Mouse (Mus musculus) midbrain, embryonic 11.5 days (tissue): ENCODE results near the gene Cdk5rap2. TPM values are rescaled to one million over a fixed set of nuclear protein-coding genes. Genes with fewer than 3 reads are reported as not detected.

Source experiments
- ATAC-seq: fragments of 200-750 bp; cut with Nextera tagmentation; 2 replicates; pipeline ENCODE4 v1.8.0; 2017; ENCODE audit warnings: moderate TSS enrichment, moderate library complexity; ENCODE audit not compliant: low FRiP score
- DNase-seq: peaks from one replicate; pipeline ENCODE4 v3.0.0; 2015; ENCODE audit warnings: low spot score; ENCODE audit errors: missing footprints
- H3K27ac ChIP-seq: fragments of 300-500 bp; sonication (generic); 2 replicates; pipeline ENCODE4 v1.5.1; 2014; ENCODE audit warnings: low read depth, low read length
- H3K27me3 ChIP-seq: fragments of 300-500 bp; sonication (generic); 2 replicates; pipeline ENCODE4 v1.6.1; 2014; ENCODE audit warnings: mild to moderate bottlenecking, low read length, moderate library complexity, mixed read lengths; ENCODE audit not compliant: control insufficient read depth, insufficient read depth
- H3K36me3 ChIP-seq: fragments of 300-500 bp; sonication (generic); 2 replicates; pipeline ENCODE4 v1.6.1; 2014; ENCODE audit warnings: mild to moderate bottlenecking, low read length, moderate library complexity, mixed read lengths; ENCODE audit not compliant: control insufficient read depth, insufficient read depth
- H3K4me1 ChIP-seq: fragments of 300-500 bp; sonication (generic); 2 replicates; pipeline ENCODE4 v1.6.1; 2014; ENCODE audit warnings: low read length; ENCODE audit not compliant: control insufficient read depth, insufficient read depth
- H3K4me2 ChIP-seq: fragments of 300-500 bp; sonication (generic); 2 replicates; pipeline ENCODE4 v1.6.1; 2014; ENCODE audit warnings: mild to moderate bottlenecking, moderate library complexity
- H3K4me3 ChIP-seq: fragments of 300-500 bp; sonication (generic); 2 replicates; pipeline ENCODE4 v1.5.1; 2014; ENCODE audit warnings: low read depth, low read length
- H3K9ac ChIP-seq: fragments of 300-500 bp; sonication (generic); 2 replicates; pipeline ENCODE4 v1.6.1; 2014; ENCODE audit warnings: low read length
- H3K9me3 ChIP-seq: fragments of 300-500 bp; sonication (generic); 2 replicates; pipeline ENCODE4 v1.6.1; 2016; ENCODE audit warnings: low read length; ENCODE audit not compliant: control insufficient read depth
- WGBS: fragments of 180-500 bp; shearing (Covaris S2); extraction: QIAGEN DNeasy Blood & Tissue Kit; methylation state at CpG from one replicate; pipeline ENCODE4 v1.1.7; 2014; 5-methylcytosine and 5-hydroxymethylcytosine counted together
- polyA plus RNA-seq: library from polyadenylated mRNA; unstranded; fragments of >200 nt; fragmentation: Nextera tagmentation; extraction: Ambion mirVana; gene quantifications from 2 replicates; pipeline ENCODE4 v1.2.1, GENCODE M21; 2014

The Cdk5rap2 gene
- polyA plus RNA-seq, 1 experiment from 2014 or later, result 19.1 TPM

DNA sequence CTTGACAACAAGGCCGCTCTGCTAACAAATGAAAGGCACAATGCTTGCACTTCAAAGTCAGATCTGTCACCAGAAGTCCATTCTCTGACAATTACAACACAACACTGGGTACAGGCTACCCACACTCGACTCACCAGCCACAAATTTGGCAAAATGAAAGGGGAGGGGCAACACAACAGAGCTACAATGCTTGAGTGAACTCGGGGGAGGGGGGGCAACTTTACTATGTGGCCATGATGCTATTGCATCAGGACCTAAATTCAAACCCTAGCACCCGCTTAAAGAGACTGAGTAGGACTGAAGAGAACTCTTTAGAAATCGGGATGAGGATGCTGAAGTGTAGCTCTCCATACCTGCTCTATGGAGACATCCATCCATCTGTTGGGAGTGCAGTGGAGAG, 10.8 kb downstream of the Cdk5rap2 start:
- Histone ChIP-seq H3K27ac (no peak overlapping the region), H3K9me3 (no peaks in the 10 kb centered on the region), H3K27me3 (no peaks in the 10 kb centered on the region), H3K9ac (no peak overlapping the region), H3K4me1 (no peaks in the 10 kb centered on the region), H3K4me3 (no peak overlapping the region), H3K4me2 (no peak overlapping the region), H3K36me3 (peaks cover 12% of the 10 kb centered on the region; the same call in 1 of the 2 replicates)
- 89% methylated on average over 5 of the region's 5 CpGs for WGBS
- DNase-seq (no peak), ATAC-seq (no peak)

DNA sequence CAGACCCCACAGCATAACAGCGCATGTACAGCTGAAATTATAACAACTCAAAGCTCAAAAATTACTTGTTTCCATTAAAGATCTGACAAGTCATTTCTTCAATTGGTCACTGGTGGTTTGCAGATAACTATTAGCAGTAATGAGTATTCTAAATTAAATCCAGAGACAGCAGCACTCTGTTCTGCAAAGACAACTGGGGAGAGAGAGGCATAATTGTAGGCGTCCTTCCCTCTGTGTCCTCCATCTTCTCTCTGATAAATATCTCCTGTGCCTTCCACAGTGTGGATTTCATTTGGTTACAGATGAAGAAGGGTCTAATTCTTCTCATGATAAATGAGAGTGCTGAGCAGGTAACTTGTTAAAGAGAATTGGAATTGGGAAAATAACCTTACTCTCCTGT, 11.2 kb downstream of the Cdk5rap2 start:
- Histone ChIP-seq H3K9ac (no peak overlapping the region), H3K4me2 (no peak overlapping the region), H3K27ac (no peak overlapping the region), H3K4me1 (no peaks in the 10 kb centered on the region), H3K36me3 (peaks cover 12% of the 10 kb centered on the region; the same call in 1 of the 2 replicates), H3K9me3 (no peaks in the 10 kb centered on the region), H3K4me3 (no peak overlapping the region), H3K27me3 (no peaks in the 10 kb centered on the region)
- 95% methylated on average over 2 of the region's 2 CpGs for WGBS
- ATAC-seq (no peak), DNase-seq (no peak)

DNA sequence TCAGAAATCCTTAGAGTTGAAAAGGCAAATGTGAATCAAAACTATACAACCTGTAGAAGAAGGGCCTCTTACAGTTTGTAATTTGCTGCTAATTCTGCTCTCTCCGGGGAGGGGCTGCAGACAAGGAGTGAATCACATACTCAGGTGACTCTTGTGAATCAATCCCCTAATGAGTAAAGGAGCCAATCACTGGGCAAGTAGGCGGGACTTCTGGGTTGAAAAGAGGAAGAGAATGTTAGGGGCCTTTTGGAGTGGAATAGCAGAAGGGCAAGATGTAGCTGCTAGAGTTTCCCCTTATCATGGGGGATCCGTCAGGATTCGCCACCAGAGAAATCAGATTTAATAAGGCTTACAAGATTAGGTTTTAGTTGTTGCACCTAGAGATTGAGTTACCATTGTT, 12.2 kb downstream of the Cdk5rap2 start:
- Histone ChIP-seq H3K36me3 (peaks cover 12% of the 10 kb centered on the region; the same call in 1 of the 2 replicates), H3K27me3 (no peaks in the 10 kb centered on the region), H3K27ac (no peak overlapping the region), H3K4me3 (no peak overlapping the region), H3K4me2 (no peak overlapping the region), H3K4me1 (no peaks in the 10 kb centered on the region), H3K9ac (no peak overlapping the region), H3K9me3 (no peaks in the 10 kb centered on the region)
- 84% methylated on average over 4 of the region's 4 CpGs for WGBS
- DNase-seq, result no peak
- ATAC-seq, result no peak

DNA sequence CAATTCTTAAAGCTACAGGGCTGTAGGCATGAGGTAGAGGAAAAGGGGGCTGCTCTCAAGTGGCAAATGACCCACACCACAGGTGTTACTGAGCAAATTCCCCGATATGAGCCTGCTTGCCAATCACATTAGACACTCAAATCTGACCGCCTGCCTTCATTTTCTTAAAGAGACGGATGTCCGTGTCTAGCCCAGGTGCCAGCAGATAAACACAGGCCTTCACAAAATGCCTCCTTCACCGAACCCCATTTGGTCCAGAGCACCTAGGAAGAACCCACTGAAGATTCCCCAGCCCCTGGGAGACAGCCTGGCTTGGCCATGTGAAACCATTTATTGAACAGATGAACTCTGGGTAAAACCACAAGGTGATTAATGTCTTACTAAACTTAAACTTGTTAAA, 13.5 kb downstream of the Cdk5rap2 start:
- no peak for DNase-seq

DNA sequence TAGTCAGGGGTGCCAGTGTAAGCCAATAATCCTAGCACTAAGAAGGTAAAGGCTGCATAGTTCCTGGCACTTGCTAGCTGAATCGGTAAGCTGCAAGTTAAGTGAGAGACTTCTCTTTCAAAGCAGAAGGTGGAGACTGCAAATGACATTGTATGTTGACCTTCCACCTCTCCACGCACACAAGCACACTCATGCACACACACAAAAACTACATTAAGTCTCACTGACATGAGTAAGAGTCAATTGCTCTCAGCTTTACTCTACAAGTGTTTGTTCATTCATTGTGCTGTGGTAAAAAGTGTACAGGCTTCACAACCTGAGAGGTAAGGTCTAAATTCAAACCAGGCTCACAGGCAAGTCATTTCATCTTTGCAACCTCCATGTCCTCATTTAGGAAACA, 15.5 kb downstream of the Cdk5rap2 start:
- no peaks in the 10 kb centered on the region for H3K27me3 ChIP-seq
- no peak overlapping the region for H3K27ac ChIP-seq
- no peak for ATAC-seq
- H3K9ac ChIP-seq, result no peak overlapping the region
- H3K36me3 ChIP-seq, result peaks cover 4% of the 10 kb centered on the region; the same call in 1 of the 2 replicates
- no peak for DNase-seq
- H3K4me1 ChIP-seq, result no peaks in the 10 kb centered on the region
- H3K4me2 ChIP-seq, result no peak overlapping the region
- WGBS, result 87% methylated on average over 2 of the region's 2 CpGs
- H3K4me3 ChIP-seq, result no peak overlapping the region
- H3K9me3 ChIP-seq, result no peaks in the 10 kb centered on the region

More for the DNA sequence above, 13.5 kb downstream of the Cdk5rap2 start:
- Histone ChIP-seq H3K27ac (no peak overlapping the region), H3K4me3 (no peak overlapping the region), H3K9me3 (no peaks in the 10 kb centered on the region), H3K36me3 (peaks cover 10% of the 10 kb centered on the region; the same call in 1 of the 2 replicates), H3K4me2 (no peak overlapping the region), H3K27me3 (no peaks in the 10 kb centered on the region), H3K4me1 (no peaks in the 10 kb centered on the region), H3K9ac (no peak overlapping the region)
- ATAC-seq, result no peak
- 91% methylated on average over 5 of the region's 5 CpGs for WGBS

DNA sequence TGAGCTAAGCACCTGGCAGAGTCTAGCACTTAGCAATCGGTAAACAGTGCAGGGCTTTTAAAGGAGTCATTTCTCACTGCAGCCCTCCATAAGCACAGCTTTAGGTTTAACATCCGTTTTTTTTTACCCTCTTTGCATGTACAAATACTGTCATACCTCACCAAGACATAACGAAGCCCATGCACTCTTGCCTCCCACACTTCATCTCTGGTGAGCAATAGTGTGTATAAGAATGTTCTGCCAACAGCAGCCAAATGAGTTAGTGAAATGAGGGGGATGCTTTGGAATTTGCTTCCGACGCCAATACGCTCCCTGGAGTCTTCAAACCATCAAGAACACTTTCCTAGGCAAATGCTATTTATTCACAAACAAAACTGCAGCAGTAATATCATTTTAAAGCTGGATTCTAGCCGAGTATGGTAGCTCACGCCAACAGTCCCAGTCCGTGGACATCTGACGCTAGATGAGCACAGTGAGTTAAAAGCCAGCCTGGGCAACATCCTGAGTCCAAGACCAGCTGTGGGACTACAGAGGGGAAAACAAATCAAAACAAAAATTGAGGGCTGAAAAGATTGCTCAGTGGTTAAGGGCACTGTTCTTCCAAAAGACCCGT, 18.4 kb downstream of the Cdk5rap2 start:
- no peaks in the 10 kb centered on the region for H3K27me3 ChIP-seq
- H3K27ac ChIP-seq, result no peak overlapping the region
- no peaks in the 10 kb centered on the region for H3K9me3 ChIP-seq
- H3K4me3 ChIP-seq, result no peak overlapping the region
- ATAC-seq, result no peak
- WGBS, result 94% methylated on average over 11 of the region's 11 CpGs
- no peak overlapping the region for H3K4me2 ChIP-seq
- H3K4me1 ChIP-seq, result no peaks in the 10 kb centered on the region
- no peak overlapping the region for H3K9ac ChIP-seq
- no peak for DNase-seq
- H3K36me3 ChIP-seq, result no peaks in the 10 kb centered on the region

DNA sequence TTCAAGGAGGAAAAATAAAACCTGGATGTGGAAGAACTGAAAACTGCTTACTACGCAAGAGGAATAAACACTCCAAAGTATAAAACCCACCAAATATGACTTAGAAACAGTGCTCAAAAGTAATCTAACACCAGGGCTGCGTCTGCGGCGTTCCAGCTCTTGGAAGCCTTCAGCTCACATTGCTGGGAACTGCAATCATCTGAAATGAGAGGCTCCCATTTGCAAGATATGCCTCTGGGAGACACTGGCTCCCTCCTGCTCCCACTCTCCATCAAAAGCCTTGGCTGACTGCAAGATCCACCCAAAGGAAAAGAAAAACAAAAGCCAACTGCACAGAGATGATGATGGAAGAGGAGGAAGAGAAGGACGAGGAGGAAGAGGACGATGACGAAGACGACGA, 19.2 kb downstream of the Cdk5rap2 start:
- H3K4me3 ChIP-seq, result no peak overlapping the region
- ATAC-seq, result no peak
- H3K9ac ChIP-seq, result no peak overlapping the region
- H3K4me2 ChIP-seq, result no peak overlapping the region
- no peak overlapping the region for H3K27ac ChIP-seq
- WGBS, result 93% methylated on average over 9 of the region's 9 CpGs
- H3K36me3 ChIP-seq, result no peaks in the 10 kb centered on the region
- no peak for DNase-seq
- H3K9me3 ChIP-seq, result no peaks in the 10 kb centered on the region
- H3K27me3 ChIP-seq, result no peaks in the 10 kb centered on the region
- no peaks in the 10 kb centered on the region for H3K4me1 ChIP-seq

DNA sequence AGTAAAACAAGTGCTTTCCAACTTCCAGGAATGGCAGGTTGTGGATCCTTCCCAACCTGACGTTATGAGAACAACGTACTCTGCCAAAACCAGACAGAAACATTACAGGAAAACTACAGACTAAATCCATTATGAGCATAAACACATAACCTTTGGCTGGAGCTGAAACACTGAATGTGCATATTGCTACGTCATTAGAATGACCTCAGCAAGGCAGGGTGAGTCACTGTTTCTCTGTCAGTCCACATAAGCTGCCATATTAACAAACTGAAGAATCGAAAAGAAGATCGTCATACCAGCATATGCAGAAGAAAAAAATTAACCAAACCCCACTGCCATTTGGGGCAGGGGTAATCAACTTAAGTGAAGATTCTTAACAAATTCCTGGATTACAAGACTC, 24.0 kb downstream of the Cdk5rap2 start:
- DNase-seq (no peak), ATAC-seq (no peak)
- 92% methylated on average over 5 of the region's 5 CpGs for WGBS
- H3K9me3 ChIP-seq, result no peaks in the 10 kb centered on the region
- no peak overlapping the region for H3K4me3 ChIP-seq
- H3K36me3 ChIP-seq, result no peaks in the 10 kb centered on the region
- H3K27me3 ChIP-seq, result no peaks in the 10 kb centered on the region
- H3K9ac ChIP-seq, result no peak overlapping the region
- no peak overlapping the region for H3K27ac ChIP-seq
- H3K4me1 ChIP-seq, result no peaks in the 10 kb centered on the region
- no peak overlapping the region for H3K4me2 ChIP-seq

DNA sequence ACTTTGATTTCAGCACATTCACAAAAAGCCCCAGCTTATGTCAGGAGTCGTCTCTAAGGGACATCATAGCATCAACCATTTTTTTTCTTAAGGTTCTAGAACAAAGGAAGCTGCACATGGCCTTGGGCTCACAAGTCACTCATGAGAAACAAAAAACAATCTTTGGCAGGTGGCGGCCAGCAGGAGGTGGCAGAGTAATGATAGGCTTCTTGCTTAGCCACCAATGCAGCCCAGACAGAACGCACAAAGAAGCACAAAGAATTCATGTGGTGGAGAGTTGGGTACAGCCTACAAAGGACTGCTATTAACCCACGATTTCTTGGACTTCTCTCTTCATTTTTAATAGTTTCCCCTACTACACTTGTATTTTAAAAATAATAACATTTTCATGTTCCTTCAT, 32.9 kb downstream of the Cdk5rap2 start:
- Histone ChIP-seq H3K4me3 (no peak overlapping the region), H3K27me3 (no peaks in the 10 kb centered on the region), H3K4me1 (no peaks in the 10 kb centered on the region), H3K27ac (no peak overlapping the region), H3K36me3 (no peaks in the 10 kb centered on the region), H3K9ac (no peak overlapping the region), H3K9me3 (no peaks in the 10 kb centered on the region), H3K4me2 (no peak overlapping the region)
- DNase-seq (no peak), ATAC-seq (no peak)
- 76% methylated on average over 4 of the region's 4 CpGs for WGBS
